Mouse (Mus musculus) limb, embryonic 13.5 days (tissue): Measurements from ENCODE around the gene Pi4k2b. TPM values are rescaled to one million over a fixed set of nuclear protein-coding genes. Genes with fewer than 3 reads are reported as not detected.
A peak's percentile ranks its signal among the peaks of the same experiment; 100 is the strongest.
"Not testable (repeated sequence)": the region's sequence is repeated elsewhere in the genome, so short reads cannot be mapped to it uniquely, and the experiment has no call there.

Experiments
- ATAC-seq: fragments of 200-750 bp; cut with Nextera tagmentation; 2 replicates; pipeline ENCODE4 v1.8.0; 2017; ENCODE audit warnings: low read depth, moderate number of reproducible peaks, moderate TSS enrichment; ENCODE audit not compliant: low FRiP score
- H3K27ac ChIP-seq: fragments of 300-500 bp; sonication (generic); 2 replicates; pipeline ENCODE4 v1.5.1; 2015; ENCODE audit warnings: inconsistent platforms, mild to moderate bottlenecking, moderate library complexity
- H3K27me3 ChIP-seq: fragments of 300-500 bp; sonication (generic); 2 replicates; pipeline ENCODE4 v1.6.1; 2015; ENCODE audit warnings: mild to moderate bottlenecking, inconsistent platforms
- H3K36me3 ChIP-seq: fragments of 300-500 bp; sonication (generic); 2 replicates; pipeline ENCODE4 v1.6.1; 2015; ENCODE audit warnings: inconsistent platforms, mild to moderate bottlenecking, moderate library complexity
- H3K4me1 ChIP-seq: fragments of 300-500 bp; sonication (generic); 2 replicates; pipeline ENCODE4 v1.6.1; 2015; ENCODE audit warnings: inconsistent platforms
- H3K4me2 ChIP-seq: fragments of 300-500 bp; sonication (generic); replicated peaks from 2 replicates; pipeline ENCODE4 v1.6.1; 2015; ENCODE audit warnings: inconsistent platforms, mild to moderate bottlenecking, moderate library complexity
- H3K4me3 ChIP-seq: fragments of 300-500 bp; sonication (generic); 2 replicates; pipeline ENCODE4 v1.5.1; 2015; ENCODE audit warnings: moderate library complexity, mild to moderate bottlenecking, inconsistent platforms
- H3K9ac ChIP-seq: fragments of 300-500 bp; sonication (generic); 2 replicates; pipeline ENCODE4 v1.6.1; 2015; ENCODE audit warnings: mild to moderate bottlenecking, inconsistent platforms
- H3K9me3 ChIP-seq: fragments of 300-500 bp; sonication (generic); 2 replicates; pipeline ENCODE4 v1.6.1; 2016; ENCODE audit warnings: inconsistent platforms
- WGBS: fragments of 180-500 bp; shearing (Covaris S2); methylation state at CpG from one replicate; pipeline ENCODE4 v1.1.7; 2015; 5-methylcytosine and 5-hydroxymethylcytosine counted together
- polyA plus RNA-seq: library from polyadenylated mRNA; unstranded; fragments of >200 nt; fragmentation: Nextera tagmentation; extraction: Ambion mirVana; gene quantifications from 2 replicates; pipeline ENCODE4 v1.2.1, GENCODE M21; 2015

Gene Pi4k2b
- polyA plus RNA-seq, 1 experiment from 2014 or later, result 18.1 TPM

DNA sequence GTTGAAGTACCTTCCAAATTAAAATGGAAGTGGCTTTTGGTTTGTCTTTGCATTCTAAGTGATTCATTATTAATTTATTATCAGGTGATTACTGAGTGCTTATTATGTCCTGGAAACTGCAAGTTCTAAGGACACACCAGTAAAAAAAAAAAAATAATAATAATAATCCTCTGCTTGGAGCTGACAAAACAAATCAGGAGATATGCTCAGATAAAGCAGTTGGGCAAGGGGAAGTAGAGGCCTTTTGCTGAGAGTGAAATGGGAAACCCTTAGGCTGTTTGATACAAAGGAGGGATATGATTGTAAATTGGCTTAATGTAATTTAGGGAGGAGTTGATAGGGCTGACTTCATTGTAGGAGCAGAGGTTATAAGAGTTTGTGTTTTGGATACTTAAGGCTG, 5.5 kb downstream of the Pi4k2b start:
- Histone ChIP-seq H3K9me3 (no peaks in the 10 kb centered on the region), H3K27me3 (no peaks in the 10 kb centered on the region), H3K9ac (no peak overlapping the region), H3K36me3 (peaks cover 6% of the 10 kb centered on the region; the same call in 1 of the 2 replicates), H3K4me2 (no peak overlapping the region), H3K4me3 (no peak overlapping the region), H3K27ac (no peak overlapping the region), H3K4me1 (peaks cover 8% of the 10 kb centered on the region)
- no peak for ATAC-seq

- H3K4me2 ChIP-seq, result no peak overlapping the region
- no peak overlapping the region for H3K27ac ChIP-seq
- no peaks in the 10 kb centered on the region for H3K27me3 ChIP-seq
- H3K4me3 ChIP-seq, result no peak overlapping the region
- H3K9me3 ChIP-seq, result no peaks in the 10 kb centered on the region
- H3K36me3 ChIP-seq, result peaks cover 9% of the 10 kb centered on the region; the same call in 1 of the 2 replicates
- no peak for ATAC-seq
- WGBS, result 84% methylated on average over 5 of the region's 5 CpGs
- no peaks in the 10 kb centered on the region; the same call in 1 of the 2 replicates for H3K4me1 ChIP-seq
- no peak overlapping the region for H3K9ac ChIP-seq
Observed at GRCm38 (mm10) chr5:52748732-52749131, 7.4 kb downstream of the Pi4k2b start.

GRCm38 (mm10) chr5:52753146-52753545, 11.8 kb downstream of the Pi4k2b start:
- Histone ChIP-seq H3K27ac (no peak overlapping the region), H3K9ac (no peak overlapping the region), H3K9me3 (no peaks in the 10 kb centered on the region), H3K27me3 (no peaks in the 10 kb centered on the region), H3K4me3 (no peak overlapping the region), H3K4me1 (no peaks in the 10 kb centered on the region), H3K36me3 (peaks cover 27% of the 10 kb centered on the region), H3K4me2 (no peak overlapping the region)
- ATAC-seq, result no peak
- 67% methylated on average over 9 of the region's 9 CpGs for WGBS

DNA sequence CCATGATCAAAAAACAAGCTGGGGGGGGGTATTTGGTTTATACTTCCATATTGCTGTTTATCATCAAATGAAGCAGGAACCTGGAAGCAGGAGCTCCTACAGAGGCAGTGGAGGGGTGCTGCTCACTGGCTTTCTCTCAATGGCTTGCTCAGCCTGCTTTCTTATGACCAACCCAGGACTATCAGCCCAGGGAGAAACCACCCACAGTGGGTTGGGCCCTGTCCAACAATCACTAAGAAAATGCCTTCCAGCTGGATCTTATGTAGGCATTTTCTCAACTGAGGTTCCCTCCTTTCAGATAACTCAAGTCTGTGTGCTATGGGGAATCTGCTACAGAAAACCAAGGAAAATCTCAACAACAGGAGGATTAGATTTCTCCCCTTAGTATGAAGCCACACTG, 12.8 kb downstream of the Pi4k2b start:
- Histone ChIP-seq H3K27me3 (no peaks in the 10 kb centered on the region), H3K27ac (no peak overlapping the region), H3K9me3 (no peaks in the 10 kb centered on the region), H3K4me2 (no peak overlapping the region), H3K9ac (no peak overlapping the region), H3K36me3 (peaks cover 27% of the 10 kb centered on the region), H3K4me3 (no peak overlapping the region), H3K4me1 (no peaks in the 10 kb centered on the region)
- no peak for ATAC-seq

DNA sequence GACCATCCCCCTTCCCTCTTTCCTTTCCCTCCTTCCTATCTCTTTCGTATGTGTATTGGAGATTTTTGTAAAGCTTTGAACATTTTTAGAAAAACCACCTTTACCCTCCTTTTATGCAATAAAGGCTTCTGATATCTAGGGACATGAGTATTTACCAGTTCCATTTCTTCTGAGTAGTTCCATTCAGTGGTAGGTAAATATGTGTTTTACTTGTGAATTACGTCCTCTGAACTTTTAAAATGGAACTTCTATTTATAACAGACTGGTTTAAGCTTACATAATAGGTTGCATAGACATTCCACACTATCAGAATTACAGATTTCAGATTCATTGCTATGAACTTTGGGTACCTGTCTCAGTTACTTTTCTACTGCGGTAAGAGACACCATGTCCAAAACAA, 14.0 kb downstream of the Pi4k2b start:
- peaks cover 27% of the 10 kb centered on the region for H3K36me3 ChIP-seq
- H3K9ac ChIP-seq, result no peak overlapping the region
- no peaks in the 10 kb centered on the region for H3K9me3 ChIP-seq
- no peak overlapping the region for H3K4me3 ChIP-seq
- ATAC-seq, result no peak
- H3K4me2 ChIP-seq, result no peak overlapping the region
- no peak overlapping the region for H3K27ac ChIP-seq
- H3K27me3 ChIP-seq, result no peaks in the 10 kb centered on the region
- 92% methylated on average over 3 of the region's 3 CpGs for WGBS
- no peaks in the 10 kb centered on the region for H3K4me1 ChIP-seq

DNA sequence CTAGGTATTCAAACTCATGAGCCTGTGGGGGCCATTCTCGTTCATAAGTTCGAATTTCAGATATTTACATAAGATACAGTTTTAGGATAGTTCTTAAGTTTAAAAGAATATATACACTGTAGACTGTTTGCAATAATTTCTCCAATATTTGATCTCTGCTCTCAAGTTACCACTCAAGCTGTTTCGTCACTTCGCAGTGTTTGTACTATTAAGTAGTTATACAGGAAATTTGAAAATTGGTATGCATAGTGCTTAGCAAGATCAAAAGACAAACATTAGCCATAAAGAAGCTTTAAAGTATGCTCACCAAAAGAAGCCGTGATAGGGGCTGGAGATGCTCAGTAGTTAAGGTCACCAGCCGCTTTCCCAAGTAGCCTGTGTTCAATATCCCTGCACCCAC, 14.6 kb downstream of the Pi4k2b start:
- H3K9ac ChIP-seq, result no peak overlapping the region
- no peaks in the 10 kb centered on the region for H3K27me3 ChIP-seq
- H3K4me2 ChIP-seq, result no peak overlapping the region
- no peaks in the 10 kb centered on the region for H3K9me3 ChIP-seq
- H3K27ac ChIP-seq, result no peak overlapping the region
- no peaks in the 10 kb centered on the region for H3K4me1 ChIP-seq
- H3K4me3 ChIP-seq, result no peak overlapping the region
- 83% methylated on average over 6 of the region's 6 CpGs for WGBS
- no peak for ATAC-seq
- H3K36me3 ChIP-seq, result peaks cover 28% of the 10 kb centered on the region

- WGBS, result 79% methylated on average over 7 of the region's 7 CpGs
- Histone ChIP-seq H3K36me3 (peaks cover 40% of the 10 kb centered on the region), H3K4me1 (no peaks in the 10 kb centered on the region), H3K4me3 (no peak overlapping the region), H3K4me2 (no peak overlapping the region), H3K27ac (no peak overlapping the region; the same call in 1 of the 2 replicates), H3K9ac (no peak overlapping the region), H3K27me3 (no peaks in the 10 kb centered on the region), H3K9me3 (no peaks in the 10 kb centered on the region)
- no peak for ATAC-seq
Observed at GRCm38 (mm10) chr5:52762586-52762985, 21.2 kb downstream of the Pi4k2b start.

- Histone ChIP-seq H3K4me3 (no peak overlapping the region), H3K4me2 (no peak overlapping the region), H3K36me3 (peaks cover 14% of the 10 kb centered on the region), H3K27me3 (no peaks in the 10 kb centered on the region), H3K9me3 (no peaks in the 10 kb centered on the region), H3K27ac (no peak overlapping the region), H3K4me1 (no peaks in the 10 kb centered on the region), H3K9ac (no peak overlapping the region)
- WGBS, result 82% methylated on average over 5 of the region's 5 CpGs
- no peak for ATAC-seq
Observed at GRCm38 (mm10) chr5:52774267-52774666, 32.9 kb downstream of the Pi4k2b start.

- H3K4me1 ChIP-seq, result no peaks in the 10 kb centered on the region
- H3K36me3 ChIP-seq, result peaks cover 4% of the 10 kb centered on the region; the same call in 1 of the 2 replicates
- ATAC-seq, result no peak
- no peaks in the 10 kb centered on the region for H3K27me3 ChIP-seq
- WGBS, result 70% methylated on average over 8 of the region's 8 CpGs
- no peak within 1 kb of the TSS for H3K9ac ChIP-seq
- no peak within 1 kb of the TSS for H3K4me2 ChIP-seq
- no peak within 1 kb of the TSS for H3K4me3 ChIP-seq
- H3K9me3 ChIP-seq, result no peaks in the 10 kb centered on the region
- H3K27ac ChIP-seq, result no peak within 1 kb of the TSS
Observed at GRCm38 (mm10) chr5:52775237-52775636, 33.9 kb downstream of the Pi4k2b start, which contains the start of gene Zcchc4. TSS of gene Zcchc4 (plus strand) at chr5:52775409.

- H3K9ac ChIP-seq, H3K27ac ChIP-seq, H3K4me1 ChIP-seq, H3K9me3 ChIP-seq, H3K4me3 ChIP-seq, ATAC-seq, H3K36me3 ChIP-seq, H3K27me3 ChIP-seq, H3K4me2 ChIP-seq: not testable (repeated sequence)
- WGBS, result 87% methylated on average over 8 of the region's 8 CpGs
Observed at GRCm38 (mm10) chr5:52776466-52777354, 35.3 kb downstream of the Pi4k2b start.

GRCm38 (mm10) chr5:52782523-52783250, 41.3 kb downstream of the Pi4k2b start:
- H3K36me3 ChIP-seq, result peaks cover 14% of the 10 kb centered on the region
- H3K4me3 ChIP-seq, result peak overlapping the region; percentile 88
- H3K27me3 ChIP-seq, result no peaks in the 10 kb centered on the region
- H3K9me3 ChIP-seq, result no peaks in the 10 kb centered on the region
- H3K9ac ChIP-seq, result peak overlapping the region; percentile 87
- peak; percentile 95 for ATAC-seq
- H3K4me2 ChIP-seq, result peak overlapping the region; percentile 65
- no peaks in the 10 kb centered on the region for H3K4me1 ChIP-seq
- peak overlapping the region; percentile 73; the same call in 1 of the 2 replicates for H3K27ac ChIP-seq
- 5% methylated on average over 35 of the region's 37 CpGs for WGBS

- H3K4me3 ChIP-seq, result peak overlapping the region; percentile 88
- peak; percentile 72; the same call in 1 of the 2 replicates for ATAC-seq
Observed at GRCm38 (mm10) chr5:52783251-52783620, 41.9 kb downstream of the Pi4k2b start.

More at GRCm38 (mm10) chr5:52783251-52783620, 41.9 kb downstream of the Pi4k2b start:
- H3K4me1 ChIP-seq, result no peaks in the 10 kb centered on the region
- peak overlapping the region; percentile 73; the same call in 1 of the 2 replicates for H3K27ac ChIP-seq
- peaks cover 14% of the 10 kb centered on the region for H3K36me3 ChIP-seq
- no peaks in the 10 kb centered on the region for H3K27me3 ChIP-seq
- peak overlapping the region; percentile 87 for H3K9ac ChIP-seq
- WGBS, result 0% methylated on average over 9 of the region's 9 CpGs
- peak overlapping the region; percentile 65 for H3K4me2 ChIP-seq
- H3K9me3 ChIP-seq, result no peaks in the 10 kb centered on the region
